Mouse (Mus musculus): ENCODE measurements around the gene Tnfaip2. TPM values are rescaled to one million over a fixed set of nuclear protein-coding genes. Genes with fewer than 3 reads are reported as not detected.

Gene Tnfaip2
- total RNA-seq, 2 experiments from 2014 or later = 22.7 to 46.6 TPM

GRCm38 (mm10) chr12:111425789-111426460 lies 16.3 kb upstream of the Tnfaip2 start:
- DNase-seq = peak; percentile 89
- intact Hi-C loops (cut with DNase I; ENCODE audit: low total_unique reads) = no loop called here

DNA sequence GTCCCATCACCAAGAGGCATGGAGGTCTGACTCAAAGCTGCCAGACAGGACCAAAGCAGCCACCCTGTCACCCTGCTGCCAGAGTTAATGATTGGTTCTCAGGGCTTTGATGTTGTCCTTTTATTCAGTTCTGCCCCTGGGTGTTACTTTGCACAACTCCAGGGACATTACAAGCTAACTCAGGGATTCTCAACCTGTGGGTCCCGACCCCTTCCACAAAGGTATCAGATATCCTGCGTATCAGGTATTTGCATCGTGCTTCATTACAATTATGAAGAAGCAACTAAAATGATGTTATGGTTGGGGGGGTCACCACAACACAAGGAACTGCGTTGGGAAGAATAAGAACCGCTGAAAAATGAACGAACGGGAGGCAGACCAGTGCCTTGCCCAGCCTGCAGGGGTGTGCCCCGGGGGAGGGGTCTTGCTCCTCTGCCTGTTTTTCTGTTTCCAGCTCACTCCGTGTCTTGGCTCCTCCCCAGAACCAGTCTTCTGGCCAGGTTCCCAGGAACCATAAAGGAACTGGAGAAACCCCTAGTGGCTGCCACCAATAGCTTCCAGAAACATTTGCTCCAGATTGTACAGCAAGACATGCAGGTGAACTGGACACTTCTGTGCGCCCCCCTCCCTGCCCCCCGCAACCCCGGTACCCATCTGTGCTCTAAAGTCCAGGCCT lies 14.7 kb upstream of the Tnfaip2 start:
- intact Hi-C loops (cut with DNase I; ENCODE audit: low total_unique reads) = loop anchor here (2.0 kb wide), 1 partner anchor 31 kb away; no protein-coding TSS in a partner anchor
- no peak for DNase-seq

- no peak for DNase-seq
- intact Hi-C loops (cut with DNase I; ENCODE audit: low total_unique reads) = loop anchor here (2.0 kb wide), 1 partner anchor 30 kb away; no protein-coding TSS in a partner anchor
These were observed 13.9 kb upstream of the Tnfaip2 start for GRCm38 (mm10) chr12:111428364-111428763.

DNA sequence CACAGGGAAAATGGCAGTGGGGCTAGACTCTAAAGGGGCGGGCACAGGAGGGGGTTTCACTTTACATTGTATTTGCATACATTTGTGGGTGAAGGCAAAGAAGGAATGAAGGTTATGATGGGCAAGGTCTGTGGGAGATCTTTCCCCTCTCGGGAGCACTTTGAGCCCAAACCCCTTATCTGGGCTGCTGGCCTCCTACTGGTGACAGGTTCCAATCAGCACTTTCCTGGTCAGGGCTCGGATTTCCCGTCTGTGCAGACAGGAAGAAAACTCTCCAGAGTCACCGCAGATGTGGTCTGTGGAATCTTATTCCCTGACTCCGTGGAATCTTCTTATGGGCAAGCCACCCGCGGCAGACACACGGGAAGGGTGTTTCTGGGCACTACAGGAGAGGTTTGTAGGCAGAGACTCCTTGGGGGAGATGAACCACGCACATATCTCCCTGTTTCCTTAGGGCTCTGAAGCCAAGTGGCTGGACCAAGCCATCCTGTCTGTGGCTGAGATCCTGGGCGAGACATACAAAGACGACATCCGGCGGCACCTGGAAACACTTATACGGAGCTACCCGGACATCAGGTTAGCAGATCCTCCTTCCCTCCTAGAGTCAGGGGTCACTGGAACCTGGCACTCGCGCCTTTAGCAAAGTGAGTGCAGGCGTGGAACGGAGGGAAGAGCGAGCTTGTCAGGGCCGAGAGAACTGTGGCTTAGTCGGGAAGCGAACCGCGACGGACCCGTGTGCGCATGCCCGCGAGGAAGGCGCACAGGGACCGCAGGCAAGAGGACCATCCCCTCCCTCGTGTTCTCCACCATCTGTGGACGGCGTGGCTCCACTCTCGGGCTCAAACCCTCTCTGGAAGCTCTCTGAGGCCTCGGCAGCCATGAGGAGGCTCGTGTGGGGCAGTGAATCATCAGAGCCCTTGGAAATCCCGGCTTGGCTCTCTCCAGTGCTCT lies 13.0 kb upstream of the Tnfaip2 start:
- intact Hi-C loops (cut with DNase I; ENCODE audit: low total_unique reads) = loop anchor here (2.0 kb wide), 1 partner anchor 30 kb away; no protein-coding TSS in a partner anchor

GRCm38 (mm10) chr12:111430049-111430867 lies 12.0 kb upstream of the Tnfaip2 start:
- intact Hi-C loops (cut with DNase I; ENCODE audit: low total_unique reads) = no loop called here
- peak; percentile 62 for DNase-seq

More for the DNA sequence above, 13.0 kb upstream of the Tnfaip2 start:
- DNase-seq = peak; percentile 70

- DNase-seq = peak; percentile 63
- intact Hi-C loops (cut with DNase I; ENCODE audit: low total_unique reads) = no loop called here
These were observed 11.1 kb upstream of the Tnfaip2 start for GRCm38 (mm10) chr12:111430868-111431817.

- intact Hi-C loops (cut with DNase I; ENCODE audit: low total_unique reads) = no loop called here
- no peak for DNase-seq
These were observed 10.2 kb upstream of the Tnfaip2 start for GRCm38 (mm10) chr12:111432097-111432496.

DNA sequence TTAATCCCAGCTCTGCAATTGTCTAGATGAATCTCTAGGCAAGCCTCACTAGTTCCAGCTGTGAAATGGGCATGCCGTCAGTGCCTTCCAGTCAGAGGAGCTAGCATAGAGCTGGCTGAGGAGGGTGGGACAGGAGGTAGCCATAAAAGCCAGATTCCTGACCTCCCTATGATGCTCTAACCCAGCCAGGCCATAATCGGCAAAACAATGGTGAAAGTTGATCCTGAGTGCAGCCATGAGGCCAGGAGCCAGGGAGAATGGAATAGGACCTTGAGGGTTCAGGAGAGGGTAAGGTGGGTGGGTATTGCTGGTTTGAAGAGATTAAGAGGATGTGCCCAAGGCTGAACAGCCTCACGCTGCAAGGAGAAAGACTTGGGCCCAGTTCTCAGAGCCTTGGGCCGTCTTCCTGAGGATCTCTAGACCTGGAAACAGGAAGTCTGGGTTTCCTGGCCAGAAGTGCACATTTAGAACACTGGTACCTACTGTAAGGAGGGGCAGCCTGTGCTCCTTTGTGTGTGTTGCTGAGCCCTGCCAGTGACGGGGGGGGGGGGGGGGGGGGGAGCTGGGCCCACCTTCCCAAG lies 9.4 kb upstream of the Tnfaip2 start:
- no peak for DNase-seq
- intact Hi-C loops (cut with DNase I; ENCODE audit: low total_unique reads) = no loop called here

GRCm38 (mm10) chr12:111434164-111434744 lies 8.0 kb upstream of the Tnfaip2 start:
- DNase-seq = no peak
- intact Hi-C loops (cut with DNase I; ENCODE audit: low total_unique reads) = no loop called here

DNA sequence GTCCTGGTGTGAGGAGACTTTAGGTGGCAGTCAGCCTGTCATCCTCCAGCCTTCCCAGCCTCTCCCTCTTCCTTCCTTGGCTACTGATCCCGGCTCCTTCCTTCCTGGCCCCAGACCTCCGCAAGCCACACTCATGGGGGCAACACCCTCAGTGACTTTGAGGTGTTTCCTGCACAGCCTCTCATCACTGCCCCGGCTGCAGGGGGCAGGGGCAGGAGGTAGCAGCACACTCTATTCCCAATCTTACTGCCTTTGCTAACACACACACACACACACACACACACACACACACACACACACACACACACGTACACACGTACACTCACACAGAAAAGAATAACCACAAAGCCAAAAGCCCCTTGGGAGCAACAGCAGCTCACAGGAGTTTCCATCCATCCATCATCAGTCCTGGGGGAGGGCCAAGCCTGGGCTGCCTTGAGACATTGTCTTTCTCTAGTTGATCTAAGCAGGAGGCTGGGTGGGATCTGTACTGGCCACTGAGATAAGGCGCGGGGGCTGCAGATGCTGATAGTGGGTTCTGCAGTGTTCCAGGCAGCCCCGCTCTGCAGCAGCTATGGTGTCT lies 7.4 kb upstream of the Tnfaip2 start:
- intact Hi-C loops (cut with DNase I; ENCODE audit: low total_unique reads) = no loop called here
- no peak for DNase-seq

GRCm38 (mm10) chr12:111436170-111436569 lies 6.1 kb upstream of the Tnfaip2 start:
- intact Hi-C loops (cut with DNase I; ENCODE audit: low total_unique reads) = no loop called here
- DNase-seq = no peak

DNA sequence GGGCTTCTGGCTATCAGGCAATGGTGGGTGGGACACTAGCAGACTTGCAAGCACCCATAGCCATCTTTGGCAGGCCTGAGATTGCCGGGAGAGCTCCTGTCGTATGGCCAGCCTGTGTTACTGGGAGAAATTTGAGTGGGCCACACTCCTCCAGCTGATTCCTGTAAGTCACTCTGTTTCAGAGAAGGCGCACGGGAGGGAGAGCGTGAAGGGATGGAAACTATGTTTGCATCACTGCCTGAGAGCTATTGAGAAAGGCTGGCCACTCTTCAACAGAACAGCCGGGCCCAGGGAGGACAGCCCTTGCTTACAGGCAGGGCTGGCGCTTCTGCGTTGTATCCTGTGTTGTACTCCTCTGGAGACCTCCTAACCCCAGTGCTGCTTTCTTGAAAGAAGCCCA lies 5.6 kb upstream of the Tnfaip2 start:
- no peak for DNase-seq
- intact Hi-C loops (cut with DNase I; ENCODE audit: low total_unique reads) = no loop called here

GRCm38 (mm10) chr12:111437222-111437900 lies 4.9 kb upstream of the Tnfaip2 start:
- no peak for DNase-seq
- intact Hi-C loops (cut with DNase I; ENCODE audit: low total_unique reads) = no loop called here

DNA sequence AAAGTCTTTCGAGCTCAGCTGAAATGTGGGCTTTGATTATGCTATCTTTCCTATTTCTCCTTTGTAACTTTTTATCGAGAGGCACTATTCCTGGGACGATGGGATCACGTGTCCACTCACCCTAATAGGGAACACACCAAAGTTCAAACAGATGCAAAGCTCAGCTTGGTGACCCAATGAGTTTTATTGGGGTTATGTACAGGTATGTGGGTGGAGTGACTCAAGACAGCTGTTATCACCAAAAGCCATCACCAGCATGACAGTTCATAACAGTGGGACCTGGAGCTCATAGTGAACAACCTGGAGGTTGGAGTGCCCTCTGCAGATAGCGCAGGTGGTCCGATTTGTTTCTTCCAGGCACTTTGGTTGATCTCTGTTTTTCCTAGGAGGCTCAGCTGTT lies 3.4 kb upstream of the Tnfaip2 start:
- intact Hi-C loops (cut with DNase I; ENCODE audit: low total_unique reads) = no loop called here
- no peak for DNase-seq

GRCm38 (mm10) chr12:111440701-111441373 lies 1.4 kb upstream of the Tnfaip2 start:
- no peak for DNase-seq
- intact Hi-C loops (cut with DNase I; ENCODE audit: low total_unique reads) = no loop called here

DNA sequence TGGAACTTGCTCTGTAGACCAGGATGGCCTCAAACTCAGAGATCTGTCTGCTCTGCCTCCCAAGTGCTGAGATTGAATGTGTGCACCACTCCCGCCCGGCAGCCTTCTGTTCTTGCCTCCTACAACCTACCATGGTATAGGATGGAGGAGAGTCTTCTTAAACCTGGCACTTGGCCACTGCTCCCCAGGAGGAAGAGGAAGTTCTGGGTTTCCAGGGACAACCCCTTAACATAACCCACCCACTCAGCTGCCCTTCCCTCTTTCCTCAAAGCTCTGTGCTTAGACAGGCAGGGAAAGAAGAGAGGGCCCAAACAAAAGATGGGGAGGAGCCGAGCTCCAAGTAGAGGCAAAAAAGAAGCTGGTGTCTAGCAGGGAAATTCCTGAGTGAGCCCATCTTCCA lies 746 bp upstream of the Tnfaip2 start:
- intact Hi-C loops (cut with DNase I; ENCODE audit: low total_unique reads) = no loop called here
- DNase-seq = no peak

All from gastrocnemius, postnatal 14 days (tissue).